Mouse (Mus musculus) spleen, postnatal 36 days (tissue): ENCODE results near the gene Olfr1191-ps1.
"Not testable (repeated sequence)": the region's sequence is repeated elsewhere in the genome, so short reads cannot be mapped to it uniquely, and the experiment has no call there.

ENCODE experiments used
- DNase-seq, 2 experiments: peaks; one replicate each; pipeline ENCODE4 v3.0.0; 2022; ENCODE audit warnings: low spot score in 2 of 2, mixed read lengths in 1 of 2

The Olfr1191-ps1 gene

GRCm38 (mm10) chr2:88640242-88640641 is at the start of gene Olfr1191-ps1:
Olfr1191-ps1 (plus strand) TSS chr2:88640542.
- DNase-seq, result not testable (repeated sequence)

DNA sequence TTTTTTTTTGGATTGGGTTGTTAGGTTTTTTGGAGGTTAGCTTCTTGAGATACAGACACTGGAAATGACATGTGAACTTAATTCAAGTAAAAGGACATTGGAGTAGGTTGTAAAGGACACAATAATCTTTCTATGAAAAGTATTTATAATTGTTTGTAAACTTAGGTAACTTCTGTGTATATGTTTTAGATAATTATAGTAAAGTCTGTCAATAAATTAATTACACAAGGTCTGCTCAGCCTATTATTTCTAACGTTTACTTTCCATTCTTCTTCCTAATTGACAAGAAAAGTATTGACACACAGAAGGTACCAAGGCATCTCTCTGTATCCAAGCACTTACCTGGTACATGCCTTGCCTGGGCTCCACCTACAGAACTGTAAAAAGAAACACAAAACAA is 7.9 kb downstream of the Olfr1191-ps1 start, which contains the start of gene Olfr1192-ps1:
Gene Olfr1192-ps1, plus strand, starts transcription at position 301 of the 400 bp plus-strand sequence.
- DNase-seq, result no peak

GRCm38 (mm10) chr2:88675328-88675727 is 35.0 kb downstream of the Olfr1191-ps1 start, which contains the start of gene Olfr1193:
Olfr1193 (plus strand) TSS chr2:88675628.
- not testable (repeated sequence) for DNase-seq

DNA sequence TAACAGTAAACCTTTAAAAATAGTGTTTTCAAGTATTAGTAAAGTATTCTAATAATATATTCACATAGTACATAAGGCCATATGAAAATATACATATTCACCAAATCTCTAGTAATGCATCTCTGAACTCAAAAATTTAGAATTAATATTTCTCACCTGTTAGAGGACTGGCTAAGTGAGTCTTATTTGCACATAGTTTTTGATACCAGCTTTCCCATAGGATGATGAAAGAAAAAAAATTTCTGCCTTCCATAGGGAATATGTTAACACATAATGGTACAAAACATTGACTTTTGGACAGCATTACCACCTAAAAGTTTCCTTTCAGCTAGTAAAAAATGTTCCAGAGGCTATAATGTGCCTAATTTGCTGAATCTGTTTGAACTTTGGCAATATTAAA is 48.7 kb downstream of the Olfr1191-ps1 start, which contains the start of gene Olfr1195:
Gene Olfr1195, minus strand, starts transcription at position 101 of the 400 bp plus-strand sequence.
- DNase-seq, result no peak
